Mouse (Mus musculus) monocyte, adult 2 months (primary cell): Measurements from ENCODE around the gene Dok3.

Experiments
- DNase-seq, 2 experiments: peaks; one replicate each; pipeline ENCODE4 v3.0.0; 2022; ENCODE audit warnings: low spot score in 2 of 2, low read depth in 1 of 2

Dok3 gene

DNA sequence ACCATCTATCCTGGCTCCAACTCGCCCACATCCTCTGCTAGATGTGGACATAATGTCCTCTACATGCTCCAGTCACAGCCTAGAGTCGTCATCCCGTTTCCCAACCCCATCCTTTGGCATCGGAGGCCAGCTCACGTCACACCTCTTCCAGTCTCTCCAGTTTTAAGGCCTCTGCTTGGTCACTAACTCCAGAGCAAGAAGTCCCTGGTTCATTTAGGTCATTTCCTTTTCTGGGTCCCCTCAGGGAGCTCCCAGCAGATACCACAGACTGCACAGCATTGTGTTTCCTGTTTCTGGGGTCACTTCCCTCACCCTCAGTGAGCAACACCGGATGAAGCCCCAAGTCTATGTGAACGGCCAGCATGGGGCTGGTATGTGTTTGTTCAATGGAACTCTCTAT is 50.1 kb downstream of the Dok3 start:
- DNase-seq, result peak; percentile 47 to 51

DNA sequence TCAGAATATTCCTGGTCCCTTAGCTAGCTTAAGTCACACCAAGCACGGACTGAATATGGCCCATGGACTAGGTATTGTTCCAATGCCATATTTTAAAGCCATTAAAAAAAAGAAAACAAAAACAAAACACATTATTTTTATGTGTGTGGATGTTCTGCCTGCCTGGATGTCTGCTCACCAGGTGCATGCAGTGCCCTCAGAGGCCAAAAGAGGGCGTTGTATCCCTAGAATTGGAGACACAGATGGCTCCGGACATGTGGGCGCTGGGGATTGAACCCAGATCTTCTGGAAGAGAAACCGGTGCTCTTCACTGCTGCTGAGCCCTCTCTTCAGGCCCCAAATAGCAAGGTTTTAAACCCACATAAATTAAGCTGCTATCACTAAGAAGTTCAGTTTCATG is 51.1 kb downstream of the Dok3 start:
- no peak for DNase-seq

DNA sequence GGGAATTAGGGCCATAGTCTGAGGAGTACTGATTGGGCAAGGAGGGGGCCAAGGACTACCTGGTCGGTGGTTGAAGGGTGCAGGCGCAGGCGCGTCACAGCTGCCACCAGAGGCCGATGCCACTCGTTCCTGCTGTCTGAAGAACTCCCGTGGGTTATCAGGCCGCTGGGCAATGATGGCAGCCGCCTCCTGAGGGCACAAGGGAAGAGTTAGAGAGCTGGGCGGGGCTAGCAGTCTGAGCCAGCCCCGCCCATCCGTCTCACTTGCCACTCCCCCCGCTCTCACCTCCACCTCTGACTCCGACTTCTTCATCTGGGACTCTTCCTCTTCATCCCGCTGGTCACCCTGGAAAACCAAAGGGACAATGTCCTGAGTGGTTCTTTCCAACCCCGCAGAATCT is 51.6 kb downstream of the Dok3 start:
- no peak for DNase-seq

DNA sequence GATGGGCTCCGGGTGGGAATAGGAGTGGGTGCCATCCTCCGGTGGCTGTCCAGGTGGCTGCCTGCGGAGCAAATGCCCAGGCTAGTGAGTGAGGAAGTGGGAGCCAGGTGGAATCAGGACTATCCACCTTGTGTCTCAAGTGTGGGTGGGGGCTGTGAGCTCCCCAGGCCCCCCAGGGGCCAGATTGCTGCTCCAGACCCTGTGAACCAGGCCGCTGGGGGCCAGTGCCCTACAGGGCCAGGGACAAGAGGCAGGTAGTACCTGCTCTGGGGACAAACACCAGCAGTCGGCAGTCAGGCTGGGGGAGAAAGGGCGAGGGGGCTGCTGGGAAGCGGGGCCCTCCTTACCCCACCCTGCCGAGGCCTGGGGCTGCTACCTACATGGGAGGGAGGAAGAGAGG is 52.8 kb downstream of the Dok3 start:
- no peak for DNase-seq

DNA sequence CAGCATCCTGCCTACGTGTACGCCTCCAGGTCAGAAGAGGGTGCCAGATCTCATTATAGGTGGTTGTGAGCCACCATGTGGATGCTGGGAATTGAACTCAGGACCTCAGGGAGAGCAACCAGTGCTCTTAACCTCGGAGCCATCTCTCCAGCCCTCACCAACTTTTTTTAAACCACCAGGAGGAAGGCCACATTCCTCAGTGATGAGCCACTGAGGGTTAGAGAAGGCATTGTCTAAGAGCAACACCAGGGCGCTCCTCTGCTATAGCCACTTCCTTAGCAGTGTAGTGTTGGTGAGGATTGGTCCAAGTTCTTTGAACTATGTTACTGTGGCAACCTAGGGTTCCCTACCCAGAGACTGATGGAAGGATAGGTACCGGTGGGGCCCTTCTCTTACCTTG is 53.3 kb downstream of the Dok3 start:
- no peak for DNase-seq

DNA sequence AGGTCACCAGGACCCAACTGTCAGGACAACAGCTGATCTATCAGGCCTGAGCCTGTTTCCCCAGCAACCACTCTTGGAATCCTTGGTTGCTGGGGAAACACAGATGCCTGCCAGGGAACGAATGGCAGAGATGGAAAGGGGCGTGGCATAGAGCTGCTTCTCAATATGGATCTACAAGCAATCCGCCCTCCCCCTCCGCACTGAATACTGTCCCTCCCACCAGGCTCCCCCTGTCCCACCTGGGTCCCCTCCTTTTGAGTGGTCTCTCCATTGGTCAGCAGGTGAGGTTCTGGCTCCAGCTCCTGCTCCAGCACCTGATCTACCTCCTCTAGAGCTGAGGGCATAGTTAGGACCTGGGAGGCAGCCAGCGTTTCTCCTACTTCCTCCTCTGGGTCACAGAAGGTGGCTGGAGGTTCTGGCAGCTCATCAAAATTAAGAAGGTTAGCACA is 54.5 kb downstream of the Dok3 start:
- DNase-seq, result no peak

DNA sequence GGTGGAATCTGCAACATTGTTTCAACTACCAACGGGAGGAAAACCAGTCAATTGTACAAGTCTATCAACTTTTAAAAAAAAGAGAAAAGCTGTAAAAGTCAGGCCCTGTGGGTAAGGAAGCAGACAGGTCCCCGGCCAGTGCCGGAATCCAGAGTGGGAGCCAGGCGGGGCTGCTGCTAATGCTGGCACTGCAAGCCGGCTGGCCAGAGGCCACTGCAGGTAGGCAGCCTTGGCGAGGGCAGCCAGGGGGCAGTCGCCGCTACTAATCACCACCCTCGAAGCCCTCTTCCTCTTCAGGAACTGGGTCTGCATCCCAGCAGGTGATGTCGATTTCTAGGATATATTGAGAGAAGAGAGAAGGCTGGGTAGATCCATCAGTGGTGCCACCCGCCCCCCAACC is 55.1 kb downstream of the Dok3 start:
- no peak for DNase-seq
